Mouse (Mus musculus) liver, embryonic 11.5 days (tissue): ENCODE results near the gene 1810055G02Rik. TPM values are rescaled to one million over a fixed set of nuclear protein-coding genes. Genes with fewer than 3 reads are reported as not detected.

Experiments used
- polyA plus RNA-seq: library from polyadenylated mRNA; unstranded; fragments of >200 nt; fragmentation: Nextera tagmentation; extraction: Ambion mirVana; gene quantifications from 2 replicates; pipeline ENCODE4 v1.2.1, GENCODE M21; 2014

Gene 1810055G02Rik
- polyA plus RNA-seq, 1 experiment from 2014 or later, result 27.9 TPM

Other genes with a start within 250 kb of the 1810055G02Rik start
- 53.9 and 58.9 TPM in 2 replicates for gene Ppp6r3, start 132.5 kb upstream of the 1810055G02Rik start, polyA plus RNA-seq
- gene Lrp5, start 21.7 kb upstream of the 1810055G02Rik start, polyA plus RNA-seq, result 5.4 and 6.3 TPM in 2 replicates
- 17.8 and 17.9 TPM in 2 replicates for gene Kmt5b, start 59.1 kb downstream of the 1810055G02Rik start, polyA plus RNA-seq
- 35.4 and 37.5 TPM in 2 replicates for gene Chka, start 143.5 kb downstream of the 1810055G02Rik start, polyA plus RNA-seq
- gene Tcirg1, start 198.8 kb downstream of the 1810055G02Rik start, polyA plus RNA-seq, result 39.8 and 42.8 TPM in 2 replicates
- 278 and 287 TPM in 2 replicates for gene Ndufs8, start 204.5 kb downstream of the 1810055G02Rik start, polyA plus RNA-seq
- 1.7 TPM in 2 replicates for gene Aldh3b1, start 221.5 kb downstream of the 1810055G02Rik start, polyA plus RNA-seq
- 14.2 and 16.0 TPM in 2 replicates for gene Unc93b1, start 226.9 kb downstream of the 1810055G02Rik start, polyA plus RNA-seq